Mouse (Mus musculus): ENCODE measurements at regions not wholly inside any gene's neighbourhood (a gene's known extent, or its start where the extent isn't known, plus 50 kb on each side); places are given as distances from the start of the nearest gene placed in this dataset.

GRCm38 (mm10) chr16:21311781-21312180 is 107.2 kb downstream of the Ephb3 start:
- Histone ChIP-seq H3K4me2 (ENCODE audit: low read depth, low read length) (peak overlapping the region; percentile 74), H3K9me3 (ENCODE audit: control insufficient read depth, low read length) (no peaks in the 10 kb centered on the region), H3K4me1 (ENCODE audit: control insufficient read depth, insufficient read depth, low read length) (peaks cover 41% of the 10 kb centered on the region), H3K4me3 (ENCODE audit: low read depth, low read length) (no peak overlapping the region), H3K36me3 (ENCODE audit: control insufficient read depth, insufficient read depth, low read length) (no peaks in the 10 kb centered on the region), H3K27ac (replicated peaks; ENCODE audit: low read depth, low read length) (peak overlapping the region; percentile 94), H3K9ac (ENCODE audit: low read depth, low read length) (peak overlapping the region; percentile 65; the same call in 1 of the 2 replicates), H3K27me3 (replicated peaks; ENCODE audit: control insufficient read depth, insufficient read depth, low read length) (no peaks in the 10 kb centered on the region)
- DNase-seq (ENCODE audit: low spot score), result no peak
- ATAC-seq (ENCODE audit: low read depth), result no peak

GRCm38 (mm10) chr16:21315751-21316151 is 107.2 kb upstream of the Vps8 start:
- WGBS, result 34% methylated on average over 6 of the region's 6 CpGs
- peak; percentile 75 for DNase-seq (ENCODE audit: low spot score)
- H3K9me3 ChIP-seq (ENCODE audit: control insufficient read depth, low read length), result no peaks in the 10 kb centered on the region

GRCm38 (mm10) chr16:21318009-21318639 is 104.8 kb upstream of the Vps8 start:
- Histone ChIP-seq H3K9ac (ENCODE audit: low read depth, low read length) (no peak overlapping the region), H3K4me3 (ENCODE audit: low read depth, low read length) (no peak overlapping the region), H3K4me2 (ENCODE audit: low read depth, low read length) (no peak overlapping the region), H3K4me1 (ENCODE audit: control insufficient read depth, insufficient read depth, low read length) (peaks cover 50% of the 10 kb centered on the region), H3K27ac (replicated peaks; ENCODE audit: low read depth, low read length) (peak overlapping the region; percentile 61), H3K9me3 (ENCODE audit: control insufficient read depth, low read length) (no peaks in the 10 kb centered on the region), H3K27me3 (replicated peaks; ENCODE audit: control insufficient read depth, insufficient read depth, low read length) (no peaks in the 10 kb centered on the region), H3K36me3 (ENCODE audit: control insufficient read depth, insufficient read depth, low read length) (no peaks in the 10 kb centered on the region)
- ATAC-seq (ENCODE audit: low read depth) (no peak), DNase-seq (ENCODE audit: low spot score) (no peak)
- 61% methylated on average over 7 of the region's 7 CpGs for WGBS

More at GRCm38 (mm10) chr16:21315751-21316151, 107.2 kb upstream of the Vps8 start:
- Histone ChIP-seq H3K27me3 (replicated peaks; ENCODE audit: control insufficient read depth, insufficient read depth, low read length) (no peaks in the 10 kb centered on the region), H3K4me2 (ENCODE audit: low read depth, low read length) (no peak overlapping the region), H3K27ac (replicated peaks; ENCODE audit: low read depth, low read length) (no peak overlapping the region), H3K4me1 (ENCODE audit: control insufficient read depth, insufficient read depth, low read length) (peaks cover 37% of the 10 kb centered on the region), H3K9ac (ENCODE audit: low read depth, low read length) (no peak overlapping the region), H3K36me3 (ENCODE audit: control insufficient read depth, insufficient read depth, low read length) (no peaks in the 10 kb centered on the region), H3K4me3 (ENCODE audit: low read depth, low read length) (no peak overlapping the region)
- ATAC-seq (ENCODE audit: low read depth), result 0 out of 2 replicates have a peak, but pooled peaks have one; percentile 20

- no peak for ATAC-seq (ENCODE audit: low read depth)
- no peak overlapping the region for H3K9ac ChIP-seq (ENCODE audit: low read depth, low read length)
- no peak overlapping the region for H3K4me2 ChIP-seq (ENCODE audit: low read depth, low read length)
- WGBS, result 50% methylated on average over 9 of the region's 9 CpGs
- H3K27me3 ChIP-seq (replicated peaks; ENCODE audit: control insufficient read depth, insufficient read depth, low read length), result no peaks in the 10 kb centered on the region
- H3K4me3 ChIP-seq (ENCODE audit: low read depth, low read length), result no peak overlapping the region
- H3K27ac ChIP-seq (replicated peaks; ENCODE audit: low read depth, low read length), result peak overlapping the region; percentile 61
- peaks cover 50% of the 10 kb centered on the region for H3K4me1 ChIP-seq (ENCODE audit: control insufficient read depth, insufficient read depth, low read length)
- peak; percentile 21 for DNase-seq (ENCODE audit: low spot score)
- H3K9me3 ChIP-seq (ENCODE audit: control insufficient read depth, low read length), result no peaks in the 10 kb centered on the region
- no peaks in the 10 kb centered on the region for H3K36me3 ChIP-seq (ENCODE audit: control insufficient read depth, insufficient read depth, low read length)
Measured at GRCm38 (mm10) chr16:21318640-21319365, 104.1 kb upstream of the Vps8 start.

GRCm38 (mm10) chr16:21320284-21320683 is 102.6 kb upstream of the Vps8 start:
- H3K4me3 ChIP-seq (ENCODE audit: low read depth, low read length), result no peak overlapping the region
- H3K36me3 ChIP-seq (ENCODE audit: control insufficient read depth, insufficient read depth, low read length), result no peaks in the 10 kb centered on the region
- peaks cover 49% of the 10 kb centered on the region for H3K4me1 ChIP-seq (ENCODE audit: control insufficient read depth, insufficient read depth, low read length)
- WGBS, result 79% methylated on average over 2 of the region's 2 CpGs
- H3K27ac ChIP-seq (replicated peaks; ENCODE audit: low read depth, low read length), result no peak overlapping the region
- H3K4me2 ChIP-seq (ENCODE audit: low read depth, low read length), result no peak overlapping the region
- DNase-seq (ENCODE audit: low spot score) (no peak), ATAC-seq (ENCODE audit: low read depth) (no peak)
- no peak overlapping the region for H3K9ac ChIP-seq (ENCODE audit: low read depth, low read length)
- H3K27me3 ChIP-seq (replicated peaks; ENCODE audit: control insufficient read depth, insufficient read depth, low read length), result no peaks in the 10 kb centered on the region
- H3K9me3 ChIP-seq (ENCODE audit: control insufficient read depth, low read length), result no peaks in the 10 kb centered on the region

GRCm38 (mm10) chr16:21321188-21322070 is 101.5 kb upstream of the Vps8 start:
- 0 out of 2 replicates have a peak overlapping the region, but pooled peaks have one; percentile 17 for H3K9ac ChIP-seq (ENCODE audit: low read depth, low read length)
- H3K27ac ChIP-seq (replicated peaks; ENCODE audit: low read depth, low read length), result peak overlapping the region; percentile 85
- no peaks in the 10 kb centered on the region for H3K9me3 ChIP-seq (ENCODE audit: control insufficient read depth, low read length)
- no peak overlapping the region for H3K4me3 ChIP-seq (ENCODE audit: low read depth, low read length)
- DNase-seq (ENCODE audit: low spot score) (peak; percentile 68), ATAC-seq (ENCODE audit: low read depth) (peak; percentile 54)
- H3K36me3 ChIP-seq (ENCODE audit: control insufficient read depth, insufficient read depth, low read length), result no peaks in the 10 kb centered on the region
- no peak overlapping the region for H3K4me2 ChIP-seq (ENCODE audit: low read depth, low read length)
- WGBS, result 33% methylated on average over 17 of the region's 18 CpGs
- peaks cover 39% of the 10 kb centered on the region for H3K4me1 ChIP-seq (ENCODE audit: control insufficient read depth, insufficient read depth, low read length)
- H3K27me3 ChIP-seq (replicated peaks; ENCODE audit: control insufficient read depth, insufficient read depth, low read length), result no peaks in the 10 kb centered on the region

- peak overlapping the region; percentile 85 for H3K27ac ChIP-seq (replicated peaks; ENCODE audit: low read depth, low read length)
- DNase-seq (ENCODE audit: low spot score), result peak; percentile 85
- no peaks in the 10 kb centered on the region for H3K36me3 ChIP-seq (ENCODE audit: control insufficient read depth, insufficient read depth, low read length)
- no peaks in the 10 kb centered on the region for H3K27me3 ChIP-seq (replicated peaks; ENCODE audit: control insufficient read depth, insufficient read depth, low read length)
- ATAC-seq (ENCODE audit: low read depth), result peak; percentile 88
- H3K4me2 ChIP-seq (ENCODE audit: low read depth, low read length), result peak overlapping the region; percentile 23; the same call in 1 of the 2 replicates
- 35% methylated on average over 10 of the region's 10 CpGs for WGBS
- no peak overlapping the region for H3K9ac ChIP-seq (ENCODE audit: low read depth, low read length)
- H3K9me3 ChIP-seq (ENCODE audit: control insufficient read depth, low read length), result no peaks in the 10 kb centered on the region
- peaks cover 39% of the 10 kb centered on the region for H3K4me1 ChIP-seq (ENCODE audit: control insufficient read depth, insufficient read depth, low read length)
- no peak overlapping the region for H3K4me3 ChIP-seq (ENCODE audit: low read depth, low read length)
Measured at GRCm38 (mm10) chr16:21322437-21322836, 100.5 kb upstream of the Vps8 start.

DNA sequence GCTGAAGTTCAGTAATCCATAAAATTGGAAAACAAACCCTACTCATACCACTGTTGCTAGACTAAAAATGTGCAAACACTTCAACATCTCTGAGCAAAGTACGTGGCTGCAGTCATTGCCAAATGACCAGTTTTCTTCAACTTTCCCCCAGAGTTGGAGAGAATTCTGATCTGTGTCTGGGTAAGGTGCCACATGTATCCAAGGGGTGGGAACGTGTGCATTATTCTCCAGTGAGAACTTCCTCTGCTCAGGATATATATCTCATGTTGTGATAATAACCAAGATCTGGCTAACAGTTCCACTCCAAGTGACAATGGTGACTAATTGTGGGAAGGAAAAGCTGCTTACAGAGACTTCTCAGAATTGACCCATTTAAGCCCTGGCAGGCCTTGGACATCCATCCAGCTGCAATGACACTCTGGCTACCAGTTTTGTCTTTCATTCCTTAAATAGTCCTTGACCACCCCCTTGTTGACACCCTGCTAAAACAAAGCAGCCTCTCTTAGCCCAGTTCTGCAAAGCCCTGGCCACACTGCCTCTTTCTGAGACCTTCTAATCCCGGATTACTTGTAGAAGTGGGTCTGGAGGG is 99.4 kb upstream of the Vps8 start:
- no peak overlapping the region for H3K4me3 ChIP-seq (ENCODE audit: low read depth, low read length)
- ATAC-seq (ENCODE audit: low read depth), result no peak
- peaks cover 33% of the 10 kb centered on the region for H3K4me1 ChIP-seq (ENCODE audit: control insufficient read depth, insufficient read depth, low read length)
- no peaks in the 10 kb centered on the region for H3K9me3 ChIP-seq (ENCODE audit: control insufficient read depth, low read length)
- no peaks in the 10 kb centered on the region for H3K36me3 ChIP-seq (ENCODE audit: control insufficient read depth, insufficient read depth, low read length)
- no peak for DNase-seq (ENCODE audit: low spot score)
- 79% methylated on average over 3 of the region's 3 CpGs for WGBS
- H3K9ac ChIP-seq (ENCODE audit: low read depth, low read length), result no peak overlapping the region
- no peaks in the 10 kb centered on the region for H3K27me3 ChIP-seq (replicated peaks; ENCODE audit: control insufficient read depth, insufficient read depth, low read length)
- no peak overlapping the region for H3K27ac ChIP-seq (replicated peaks; ENCODE audit: low read depth, low read length)
- H3K4me2 ChIP-seq (ENCODE audit: low read depth, low read length), result no peak overlapping the region
